Mouse (Mus musculus) heart, adult 8-10 months (tissue): ENCODE measurements around the gene Kcnk7. TPM values are rescaled to one million over a fixed set of nuclear protein-coding genes. Genes with fewer than 3 reads are reported as not detected.
"Not testable (repeated sequence)": the region's sequence is repeated elsewhere in the genome, so short reads cannot be mapped to it uniquely, and the experiment has no call there.

ENCODE experiments used
- DNase-seq: peaks from one replicate; pipeline ENCODE4 v3.0.0; 2022; ENCODE audit warnings: low spot score
- total RNA-seq, 4 experiments: library from RNA; stranded (reverse); gene quantifications; 2 replicates each; pipeline ENCODE4 v1.2.4; 2022

Gene Kcnk7
- not detected for total RNA-seq

- no peak for DNase-seq
Measured at GRCm38 (mm10) chr19:5704163-5704800, at the start of gene Kcnk7. TSS of gene Kcnk7 (plus strand) at chr19:5704367.

GRCm38 (mm10) chr19:5654720-5655298 lies 49.4 kb upstream of the Kcnk7 start:
- no peak for DNase-seq

- DNase-seq = peak; percentile 72
Measured at GRCm38 (mm10) chr19:5660942-5661751, 43.0 kb upstream of the Kcnk7 start.

GRCm38 (mm10) chr19:5662310-5662709 lies 41.9 kb upstream of the Kcnk7 start:
- no peak for DNase-seq

GRCm38 (mm10) chr19:5662981-5663913 lies 40.9 kb upstream of the Kcnk7 start, which contains the start of gene Sipa1:
TSS of gene Sipa1 (minus strand) at chr19:5663707.
- peak; percentile 97 for DNase-seq

- no peak for DNase-seq
Measured at GRCm38 (mm10) chr19:5664669-5665257, 39.4 kb upstream of the Kcnk7 start.

GRCm38 (mm10) chr19:5665465-5665864 lies 38.7 kb upstream of the Kcnk7 start:
- DNase-seq = no peak

- DNase-seq = no peak
Measured at GRCm38 (mm10) chr19:5666386-5666785, 37.8 kb upstream of the Kcnk7 start.

- no peak for DNase-seq
Measured at GRCm38 (mm10) chr19:5668372-5668771, 35.8 kb upstream of the Kcnk7 start.

- DNase-seq = no peak
Measured at GRCm38 (mm10) chr19:5680432-5680831, 23.7 kb upstream of the Kcnk7 start.

GRCm38 (mm10) chr19:5684236-5684635 lies 19.9 kb upstream of the Kcnk7 start:
- DNase-seq = no peak

GRCm38 (mm10) chr19:5684985-5685384 lies 19.2 kb upstream of the Kcnk7 start:
- DNase-seq = no peak

GRCm38 (mm10) chr19:5685431-5685830 lies 18.7 kb upstream of the Kcnk7 start:
- no peak for DNase-seq

- DNase-seq = no peak
Measured at GRCm38 (mm10) chr19:5685861-5686260, 18.3 kb upstream of the Kcnk7 start.

GRCm38 (mm10) chr19:5686437-5686836 lies 17.7 kb upstream of the Kcnk7 start:
- no peak for DNase-seq

GRCm38 (mm10) chr19:5686954-5687353 lies 17.2 kb upstream of the Kcnk7 start:
- not testable (repeated sequence) for DNase-seq

- DNase-seq = no peak
Measured at GRCm38 (mm10) chr19:5687738-5688137, 16.4 kb upstream of the Kcnk7 start.

GRCm38 (mm10) chr19:5688200-5689087 lies 15.7 kb upstream of the Kcnk7 start, which contains the start of the genes Map3k11 and Pcnx3:
TSS of gene Map3k11 (plus strand) at chr19:5688742.
TSS of gene Pcnx3 (minus strand) at chr19:5688908.
- peak; percentile 98 for DNase-seq

GRCm38 (mm10) chr19:5689088-5689428 lies 15.1 kb upstream of the Kcnk7 start:
- no peak for DNase-seq
